Mouse (Mus musculus) thymus, adult 2 months (tissue): ENCODE measurements at regions not wholly inside any gene's neighbourhood (a gene's known extent, or its start where the extent isn't known, plus 50 kb on each side); places are given as distances from the start of the nearest gene placed in this dataset.

Experiments
- CTCF ChIP-seq: fragments of 200-500 bp; IDR thresholded peaks from 2 replicates; pipeline ENCODE4 v1.5.1; 2012; ENCODE audit warnings: mild to moderate bottlenecking, control low read depth, low read length, moderate library complexity, borderline replicate concordance; ENCODE audit not compliant: control insufficient read depth, poor library complexity, insufficient read depth; ENCODE audit errors: extremely low read depth
- POLR2A ChIP-seq: fragments of 200-500 bp; IDR thresholded peaks from 2 replicates; pipeline ENCODE4 v1.6.1; 2012; ENCODE audit warnings: mild to moderate bottlenecking, low read length, control low read depth, moderate library complexity; ENCODE audit not compliant: control insufficient read depth, poor library complexity, insufficient read depth; ENCODE audit errors: extremely low read depth

- TF ChIP-seq CTCF (no peak), POLR2A (no peak)
Observed at GRCm38 (mm10) chr12:36849086-36849485, 259.3 kb upstream of the Meox2 start.
